Mouse (Mus musculus) thymus, postnatal 10 days (tissue): Measurements from ENCODE around the gene Csf3r.
A peak's percentile ranks its signal among the peaks of the same experiment; 100 is the strongest.

Experiments used
- DNase-seq, 2 experiments: peaks; one replicate each; pipeline ENCODE4 v3.0.0; 2021; ENCODE audit warnings: low spot score in 2 of 2

The Csf3r gene

GRCm38 (mm10) chr4:126057207-126058133, 33.1 kb downstream of the Csf3r start:
- no peak for DNase-seq

- DNase-seq: peak; percentile 86 to 88
These were observed 34.0 kb downstream of the Csf3r start, which contains the start of gene Oscp1 for GRCm38 (mm10) chr4:126058134-126058996. TSS of gene Oscp1 (plus strand) at chr4:126058565.

- DNase-seq: no peak
These were observed 34.6 kb downstream of the Csf3r start for GRCm38 (mm10) chr4:126058997-126059362.

- no peak for DNase-seq
These were observed 38.5 kb downstream of the Csf3r start for GRCm38 (mm10) chr4:126062856-126063255.

GRCm38 (mm10) chr4:126065241-126065640, 40.9 kb downstream of the Csf3r start:
- DNase-seq: no peak

GRCm38 (mm10) chr4:126067401-126068077, 43.2 kb downstream of the Csf3r start:
- no peak for DNase-seq

- DNase-seq: no peak
These were observed 44.5 kb downstream of the Csf3r start for GRCm38 (mm10) chr4:126068842-126069241.

- DNase-seq: no peak
These were observed 53.5 kb downstream of the Csf3r start for GRCm38 (mm10) chr4:126077833-126078232.

- DNase-seq: no peak
These were observed 54.9 kb downstream of the Csf3r start for GRCm38 (mm10) chr4:126079266-126079665.

GRCm38 (mm10) chr4:126081601-126082000, 57.3 kb downstream of the Csf3r start:
- DNase-seq: no peak

- DNase-seq: no peak
These were observed 58.7 kb downstream of the Csf3r start for GRCm38 (mm10) chr4:126083021-126083420.

- no peak for DNase-seq
These were observed 60.0 kb downstream of the Csf3r start for GRCm38 (mm10) chr4:126084382-126084781.

GRCm38 (mm10) chr4:126085996-126086576, 61.7 kb downstream of the Csf3r start:
- peak; percentile 70 to 88 for DNase-seq

GRCm38 (mm10) chr4:126090101-126090847, 65.9 kb downstream of the Csf3r start:
- DNase-seq: peak; percentile 44 to 57

GRCm38 (mm10) chr4:126090848-126091124, 66.4 kb downstream of the Csf3r start:
- DNase-seq: no peak

- DNase-seq: no peak
These were observed 67.5 kb downstream of the Csf3r start for GRCm38 (mm10) chr4:126091873-126092272.
